Mouse (Mus musculus): ENCODE data around the gene Tmtc2.

Tmtc2 gene

GRCm38 (mm10) chr10:105501736-105502135 lies 72.5 kb downstream of the Tmtc2 start:
- DNase-seq (ENCODE audit: low read depth, low spot score): no peak

- no peak for DNase-seq (ENCODE audit: low read depth, low spot score)
Observed at GRCm38 (mm10) chr10:105500482-105500881, 73.8 kb downstream of the Tmtc2 start.

GRCm38 (mm10) chr10:105495248-105495647 lies 79.0 kb downstream of the Tmtc2 start:
- DNase-seq (ENCODE audit: low read depth, low spot score): no peak

GRCm38 (mm10) chr10:105492485-105492884 lies 81.8 kb downstream of the Tmtc2 start:
- DNase-seq (ENCODE audit: low read depth, low spot score): no peak

- DNase-seq (ENCODE audit: low read depth, low spot score): no peak
Observed at GRCm38 (mm10) chr10:105490748-105491147, 83.5 kb downstream of the Tmtc2 start.

- no peak for DNase-seq (ENCODE audit: low read depth, low spot score)
Observed at GRCm38 (mm10) chr10:105489970-105490735, 84.1 kb downstream of the Tmtc2 start.

GRCm38 (mm10) chr10:105486977-105487376 lies 87.3 kb downstream of the Tmtc2 start:
- DNase-seq (ENCODE audit: low read depth, low spot score): no peak

- no peak for DNase-seq (ENCODE audit: low read depth, low spot score)
Observed at GRCm38 (mm10) chr10:105484355-105485094, 89.7 kb downstream of the Tmtc2 start.

- no peak for DNase-seq (ENCODE audit: low read depth, low spot score)
Observed at GRCm38 (mm10) chr10:105479771-105480170, 94.5 kb downstream of the Tmtc2 start.

- no peak for DNase-seq (ENCODE audit: low read depth, low spot score)
Observed at GRCm38 (mm10) chr10:105477623-105478238, 96.5 kb downstream of the Tmtc2 start.

- DNase-seq (ENCODE audit: low read depth, low spot score): no peak
Observed at GRCm38 (mm10) chr10:105474162-105474830, 100.0 kb downstream of the Tmtc2 start.

GRCm38 (mm10) chr10:105464378-105464777 lies 109.9 kb downstream of the Tmtc2 start:
- DNase-seq (ENCODE audit: low read depth, low spot score): no peak

- DNase-seq (ENCODE audit: low read depth, low spot score): no peak
Observed at GRCm38 (mm10) chr10:105453441-105453840, 120.8 kb downstream of the Tmtc2 start.

- no peak for DNase-seq (ENCODE audit: low read depth, low spot score)
Observed at GRCm38 (mm10) chr10:105447191-105447590, 127.1 kb downstream of the Tmtc2 start.

- DNase-seq (ENCODE audit: low read depth, low spot score): no peak
Observed at GRCm38 (mm10) chr10:105444309-105444708, 129.9 kb downstream of the Tmtc2 start.

GRCm38 (mm10) chr10:105434879-105435278 lies 139.4 kb downstream of the Tmtc2 start:
- DNase-seq (ENCODE audit: low read depth, low spot score): no peak

- DNase-seq (ENCODE audit: low read depth, low spot score): no peak
Observed at GRCm38 (mm10) chr10:105430885-105431284, 143.4 kb downstream of the Tmtc2 start.

- no peak for DNase-seq (ENCODE audit: low read depth, low spot score)
Observed at GRCm38 (mm10) chr10:105430232-105430631, 144.0 kb downstream of the Tmtc2 start.

- no peak for DNase-seq (ENCODE audit: low read depth, low spot score)
Observed at GRCm38 (mm10) chr10:105428080-105428479, 146.2 kb downstream of the Tmtc2 start.

- no peak for DNase-seq (ENCODE audit: low read depth, low spot score)
Observed at GRCm38 (mm10) chr10:105427625-105428024, 146.6 kb downstream of the Tmtc2 start.

- DNase-seq (ENCODE audit: low read depth, low spot score): no peak
Observed at GRCm38 (mm10) chr10:105425052-105425451, 149.2 kb downstream of the Tmtc2 start.

- no peak for DNase-seq (ENCODE audit: low read depth, low spot score)
Observed at GRCm38 (mm10) chr10:105423187-105423586, 151.1 kb downstream of the Tmtc2 start.

All from retina, postnatal 7 days (tissue).